Mouse (Mus musculus) cerebellum, adult (tissue): ENCODE results near the gene Olfr1197.

Source experiments
- ATAC-seq: cut with Nextera tagmentation; 2 replicates; pipeline ENCODE4 v1.9.2; 2017; ENCODE audit warnings: mild to moderate bottlenecking, moderate library complexity, mixed read lengths; ENCODE audit not compliant: insufficient number of reproducible peaks, low FRiP score, low TSS enrichment

The Olfr1197 gene

DNA sequence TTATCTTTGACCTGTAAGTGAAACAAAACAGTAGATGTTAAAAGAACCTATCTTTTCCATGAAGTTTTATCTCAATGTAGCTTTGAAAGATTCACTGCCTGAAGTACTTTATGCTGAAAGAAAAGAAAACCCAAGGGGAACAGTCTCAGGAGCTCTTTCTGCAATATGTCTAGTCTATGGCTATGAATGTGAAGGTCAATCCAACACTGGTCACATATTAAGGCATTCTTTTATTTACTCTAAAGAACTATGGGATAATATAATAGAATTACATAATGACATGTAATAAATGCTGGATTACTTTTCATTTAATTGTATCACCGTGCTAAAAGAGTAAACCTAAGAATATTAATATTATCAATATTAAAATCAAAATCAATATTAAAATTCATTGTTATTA is at the start of gene Olfr1197:
Gene Olfr1197, minus strand, starts transcription at position 101 of the 400 bp plus-strand sequence.
- ATAC-seq = no peak

DNA sequence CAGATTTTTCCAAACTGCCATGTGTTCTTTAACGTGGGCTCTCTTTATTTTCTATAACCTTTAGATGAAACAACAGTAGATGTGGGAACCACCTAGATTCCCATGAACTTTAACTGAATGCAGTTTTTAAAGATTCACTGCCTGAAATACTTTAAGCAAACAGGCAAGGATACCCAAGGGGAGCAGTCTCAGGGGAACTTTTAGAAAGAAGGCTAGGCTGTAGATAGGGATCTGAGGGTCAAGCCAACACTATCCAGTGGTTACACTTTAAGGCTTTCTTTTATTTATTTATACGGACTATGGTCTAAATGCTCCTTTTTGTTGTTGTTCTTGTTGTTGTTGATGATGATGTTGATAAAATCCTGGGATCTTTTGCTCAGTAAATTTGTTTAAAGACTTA is 38.2 kb upstream of the Olfr1197 start, which contains the start of gene Olfr1200:
Gene Olfr1200, minus strand, starts transcription at position 101 of the 400 bp plus-strand sequence.
- no peak for ATAC-seq

DNA sequence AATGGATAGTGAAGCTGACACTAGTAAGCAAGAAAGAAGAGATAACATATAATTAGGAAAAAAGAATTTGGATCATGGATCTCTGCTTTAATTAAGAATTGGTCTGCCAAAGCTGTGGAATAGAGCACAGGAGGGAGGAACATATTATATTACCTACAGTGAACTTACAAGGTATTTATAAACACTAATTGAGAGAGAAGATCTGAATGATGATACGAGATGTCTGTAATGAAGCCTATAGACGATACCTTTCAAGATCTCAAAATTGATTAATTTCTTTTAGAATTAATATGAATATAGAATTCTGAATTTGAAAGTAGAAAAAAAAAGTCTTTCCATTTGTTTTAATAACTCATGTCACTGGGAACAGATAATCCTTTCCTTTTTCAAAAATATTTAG is 28.2 kb upstream of the Olfr1197 start, which contains the start of gene Olfr1199:
Gene Olfr1199, minus strand, starts transcription at position 101 of the 400 bp plus-strand sequence.
- no peak for ATAC-seq

DNA sequence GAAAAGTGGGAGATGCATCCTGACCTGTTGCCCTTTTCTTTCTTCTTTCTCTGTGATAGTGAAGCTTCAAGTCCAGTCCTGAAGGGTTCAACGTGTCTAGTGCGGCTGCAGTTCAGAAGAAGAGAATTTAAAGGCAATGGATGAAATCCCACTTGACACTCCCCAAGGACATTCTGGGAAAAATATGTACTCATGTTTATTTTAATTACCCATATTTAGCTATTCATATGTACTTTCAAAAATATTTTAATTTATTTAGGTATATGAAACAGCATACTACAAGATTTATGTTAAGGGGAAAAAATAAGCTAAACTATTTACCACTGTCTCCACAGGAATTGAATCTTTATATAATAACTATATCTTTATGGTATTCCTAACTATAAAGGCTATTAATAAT is 19.1 kb upstream of the Olfr1197 start, which contains the start of gene Olfr1198:
Gene Olfr1198, minus strand, starts transcription at position 101 of the 400 bp plus-strand sequence.
- no peak for ATAC-seq

DNA sequence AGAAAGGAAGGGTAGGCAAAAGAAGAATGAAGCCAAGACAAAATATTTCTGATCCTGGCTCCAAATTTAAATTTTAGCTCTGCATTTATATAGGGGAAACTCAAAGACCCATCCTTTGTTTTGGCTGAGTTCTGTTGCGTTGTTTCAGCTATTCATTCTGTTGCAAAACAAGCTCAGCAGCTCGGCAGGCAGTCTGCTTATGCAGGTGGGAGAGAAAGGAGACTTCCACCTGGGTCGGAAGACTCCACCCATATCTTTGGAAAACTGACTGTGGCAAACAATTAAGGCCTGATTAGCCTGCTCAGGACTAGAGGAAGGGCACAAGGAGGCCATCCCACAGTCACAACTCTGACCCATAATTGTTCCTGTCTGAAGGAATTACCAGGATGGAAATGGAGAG is 11.2 kb upstream of the Olfr1197 start:
- no peak for ATAC-seq

DNA sequence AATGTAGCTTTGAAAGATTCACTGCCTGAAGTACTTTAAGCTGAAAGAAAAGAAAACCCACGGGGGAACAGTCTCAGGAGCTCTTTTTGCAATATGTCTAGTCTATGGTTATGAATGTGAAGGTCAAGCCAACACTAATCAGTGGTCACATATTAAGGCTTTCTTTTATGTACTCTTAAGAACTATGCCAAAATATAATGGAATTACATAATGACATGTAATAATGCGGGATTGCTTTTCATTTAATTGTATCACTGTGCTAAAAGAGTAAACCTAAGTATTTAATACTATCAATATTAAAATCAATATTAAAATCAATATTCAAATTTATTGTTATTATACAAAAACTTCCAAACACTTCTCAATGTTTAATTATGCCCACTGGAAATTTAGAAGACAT is 27.7 kb downstream of the Olfr1197 start, which contains the start of gene Olfr1196:
Gene Olfr1196, minus strand, starts transcription at position 101 of the 400 bp plus-strand sequence.
- ATAC-seq = no peak

DNA sequence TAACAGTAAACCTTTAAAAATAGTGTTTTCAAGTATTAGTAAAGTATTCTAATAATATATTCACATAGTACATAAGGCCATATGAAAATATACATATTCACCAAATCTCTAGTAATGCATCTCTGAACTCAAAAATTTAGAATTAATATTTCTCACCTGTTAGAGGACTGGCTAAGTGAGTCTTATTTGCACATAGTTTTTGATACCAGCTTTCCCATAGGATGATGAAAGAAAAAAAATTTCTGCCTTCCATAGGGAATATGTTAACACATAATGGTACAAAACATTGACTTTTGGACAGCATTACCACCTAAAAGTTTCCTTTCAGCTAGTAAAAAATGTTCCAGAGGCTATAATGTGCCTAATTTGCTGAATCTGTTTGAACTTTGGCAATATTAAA is 43.1 kb downstream of the Olfr1197 start, which contains the start of gene Olfr1195:
Gene Olfr1195, minus strand, starts transcription at position 101 of the 400 bp plus-strand sequence.
- ATAC-seq = no peak
